Mouse (Mus musculus): Measurements from ENCODE around the gene Myo15. TPM values are rescaled to one million over a fixed set of nuclear protein-coding genes. Genes with fewer than 3 reads are reported as not detected.

The Myo15 gene
- polyA plus RNA-seq, 1 experiment from 2014 or later, result 0.24 TPM

DNA sequence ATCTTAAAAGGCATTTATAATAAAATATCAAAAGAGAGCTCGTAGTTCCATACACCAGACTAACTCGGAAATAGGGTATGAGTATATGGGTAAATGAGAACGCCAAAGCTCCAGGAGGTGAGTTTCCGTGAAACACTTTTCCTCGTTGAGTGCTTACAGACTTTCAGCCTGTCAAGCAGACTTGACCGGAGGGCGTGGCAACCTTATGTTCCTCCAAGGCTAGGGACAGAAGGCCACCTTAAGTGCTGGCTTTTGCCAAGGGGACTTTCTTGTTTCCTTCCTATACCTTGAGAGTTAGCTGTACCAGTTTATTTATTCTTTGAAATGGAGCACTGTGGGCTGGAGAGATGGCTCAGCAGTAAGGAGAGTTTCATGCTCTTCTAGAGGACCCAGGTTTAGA is 29.0 kb upstream of the Myo15 start:
- H3K36me3 ChIP-seq (ENCODE audit: control insufficient read depth, insufficient read depth, low read length), result peaks cover 80% of the 10 kb centered on the region
- H3K4me2 ChIP-seq (ENCODE audit: low read depth, low read length), result no peak overlapping the region
- 56% methylated on average over 7 of the region's 7 CpGs for WGBS
- H3K4me3 ChIP-seq (ENCODE audit: low read depth, low read length), result no peak overlapping the region
- H3K9ac ChIP-seq (ENCODE audit: low read depth, low read length), result no peak overlapping the region
- ATAC-seq (ENCODE audit: low read depth) (no peak), DNase-seq (ENCODE audit: low spot score) (no peak)
- no peaks in the 10 kb centered on the region for H3K27me3 ChIP-seq (replicated peaks; ENCODE audit: control insufficient read depth, insufficient read depth, low read length)
- no peaks in the 10 kb centered on the region for H3K9me3 ChIP-seq (ENCODE audit: control insufficient read depth, low read length)
- H3K27ac ChIP-seq (replicated peaks; ENCODE audit: low read depth, low read length), result no peak overlapping the region
- no peaks in the 10 kb centered on the region for H3K4me1 ChIP-seq (ENCODE audit: control insufficient read depth, insufficient read depth, low read length)

DNA sequence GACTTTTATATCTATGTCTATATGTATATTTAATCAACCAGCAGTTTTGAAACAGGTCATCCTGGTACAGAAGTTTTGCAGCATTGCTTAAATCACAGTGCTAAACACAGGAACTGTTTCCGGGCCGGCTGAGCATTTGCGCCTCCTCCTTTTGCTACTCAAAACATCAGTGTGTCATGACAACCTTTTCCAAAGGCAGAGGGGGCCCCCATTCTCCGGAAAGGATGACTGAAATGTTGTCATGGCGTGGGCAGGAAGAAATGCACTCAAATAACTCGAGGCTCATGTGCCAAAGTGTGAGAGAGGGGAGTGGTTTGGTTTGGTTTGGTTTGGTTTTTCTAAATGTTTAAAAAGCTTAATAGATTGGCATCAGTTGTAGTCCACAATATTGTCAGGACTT is 26.2 kb upstream of the Myo15 start:
- DNase-seq (ENCODE audit: low spot score) (no peak), ATAC-seq (ENCODE audit: low read depth) (no peak)
- H3K4me3 ChIP-seq (ENCODE audit: low read depth, low read length), result no peak overlapping the region
- 87% methylated on average over 6 of the region's 6 CpGs for WGBS
- H3K9ac ChIP-seq (ENCODE audit: low read depth, low read length), result no peak overlapping the region
- no peaks in the 10 kb centered on the region for H3K9me3 ChIP-seq (ENCODE audit: control insufficient read depth, low read length)
- H3K27ac ChIP-seq (replicated peaks; ENCODE audit: low read depth, low read length), result no peak overlapping the region
- no peaks in the 10 kb centered on the region for H3K27me3 ChIP-seq (replicated peaks; ENCODE audit: control insufficient read depth, insufficient read depth, low read length)
- peaks cover 53% of the 10 kb centered on the region for H3K36me3 ChIP-seq (ENCODE audit: control insufficient read depth, insufficient read depth, low read length)
- H3K4me2 ChIP-seq (ENCODE audit: low read depth, low read length), result no peak overlapping the region
- H3K4me1 ChIP-seq (ENCODE audit: control insufficient read depth, insufficient read depth, low read length), result no peaks in the 10 kb centered on the region

DNA sequence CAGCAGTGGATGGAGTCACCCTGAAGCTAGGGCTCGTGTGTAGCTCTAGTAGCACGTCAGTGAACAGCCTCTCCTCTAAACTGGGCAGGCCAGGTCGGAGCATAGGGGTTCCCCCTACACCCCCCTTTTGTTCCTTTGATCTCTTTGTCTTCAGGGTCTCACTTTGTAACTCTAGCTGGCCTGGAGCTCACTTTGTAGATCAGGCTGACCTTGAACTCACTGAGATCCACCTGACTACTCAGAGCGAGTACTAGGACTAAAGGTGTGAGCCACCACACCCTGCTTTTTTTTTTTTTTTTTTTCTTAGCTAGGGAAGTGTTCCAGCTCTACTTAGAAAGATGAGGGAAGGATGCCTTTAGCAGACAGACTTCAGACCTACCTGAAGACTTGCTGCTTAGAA is 25.1 kb upstream of the Myo15 start:
- H3K9me3 ChIP-seq (ENCODE audit: control insufficient read depth, low read length), result no peaks in the 10 kb centered on the region
- H3K27me3 ChIP-seq (replicated peaks; ENCODE audit: control insufficient read depth, insufficient read depth, low read length), result no peaks in the 10 kb centered on the region
- no peak for ATAC-seq (ENCODE audit: low read depth)
- H3K27ac ChIP-seq (replicated peaks; ENCODE audit: low read depth, low read length), result no peak overlapping the region
- H3K4me1 ChIP-seq (ENCODE audit: control insufficient read depth, insufficient read depth, low read length), result no peaks in the 10 kb centered on the region
- no peak for DNase-seq (ENCODE audit: low spot score)
- 81% methylated on average over 4 of the region's 4 CpGs for WGBS
- H3K4me2 ChIP-seq (ENCODE audit: low read depth, low read length), result no peak overlapping the region
- peaks cover 42% of the 10 kb centered on the region for H3K36me3 ChIP-seq (ENCODE audit: control insufficient read depth, insufficient read depth, low read length)
- no peak overlapping the region for H3K4me3 ChIP-seq (ENCODE audit: low read depth, low read length)
- H3K9ac ChIP-seq (ENCODE audit: low read depth, low read length), result no peak overlapping the region

DNA sequence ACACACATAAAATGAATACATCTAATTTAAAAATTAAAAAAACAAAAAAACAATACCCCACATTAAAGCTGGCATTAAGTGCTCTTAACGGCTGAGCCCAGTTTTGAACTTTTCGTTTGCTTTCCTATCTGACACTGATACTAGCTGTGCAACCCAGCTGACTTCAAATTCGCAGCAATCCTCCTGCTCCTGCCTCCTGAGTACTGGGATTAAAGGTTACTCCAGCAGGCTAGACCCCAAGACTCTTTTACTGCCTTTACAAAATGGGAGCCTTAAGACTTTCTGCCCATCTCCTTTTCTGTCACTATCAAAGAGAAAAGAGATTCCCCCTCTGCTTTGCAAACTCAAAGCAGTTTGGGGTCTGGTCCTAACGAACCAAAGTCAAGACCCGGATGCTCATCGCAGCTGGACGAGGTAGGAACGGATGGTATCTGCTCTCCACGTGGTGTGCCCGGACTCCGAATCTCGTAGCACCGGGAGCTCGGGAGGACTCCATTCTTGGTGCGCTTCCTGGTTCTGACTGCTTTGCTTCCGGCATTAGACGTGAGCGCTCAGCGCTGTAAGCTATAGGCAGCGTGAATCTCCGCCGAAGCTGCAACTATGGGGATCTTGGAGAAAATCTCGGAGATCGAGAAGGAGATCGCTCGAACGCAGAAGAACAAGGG is 14.9 kb upstream of the Myo15 start, which contains the start of gene Drg2:
Gene Drg2, plus strand, starts transcription at position 512 of the 665 bp plus-strand sequence.
- DNase-seq (ENCODE audit: low spot score) (peak; percentile 94), ATAC-seq (ENCODE audit: low read depth) (peak; percentile 97)
- Histone ChIP-seq H3K27me3 (replicated peaks; ENCODE audit: control insufficient read depth, insufficient read depth, low read length) (no peaks in the 10 kb centered on the region), H3K4me3 (ENCODE audit: low read depth, low read length) (peak within 1 kb of the TSS; percentile 62), H3K4me2 (ENCODE audit: low read depth, low read length) (peak within 1 kb of the TSS; percentile 62), H3K36me3 (ENCODE audit: control insufficient read depth, insufficient read depth, low read length) (peaks cover 33% of the 10 kb centered on the region), H3K9ac (ENCODE audit: low read depth, low read length) (peak within 1 kb of the TSS; percentile 80), H3K4me1 (ENCODE audit: control insufficient read depth, insufficient read depth, low read length) (peaks cover 4% of the 10 kb centered on the region), H3K9me3 (ENCODE audit: control insufficient read depth, low read length) (no peaks in the 10 kb centered on the region), H3K27ac (replicated peaks; ENCODE audit: low read depth, low read length) (peak within 1 kb of the TSS; percentile 50; the same call in 1 of the 2 replicates)
- 5% methylated on average over 27 of the region's 27 CpGs for WGBS

DNA sequence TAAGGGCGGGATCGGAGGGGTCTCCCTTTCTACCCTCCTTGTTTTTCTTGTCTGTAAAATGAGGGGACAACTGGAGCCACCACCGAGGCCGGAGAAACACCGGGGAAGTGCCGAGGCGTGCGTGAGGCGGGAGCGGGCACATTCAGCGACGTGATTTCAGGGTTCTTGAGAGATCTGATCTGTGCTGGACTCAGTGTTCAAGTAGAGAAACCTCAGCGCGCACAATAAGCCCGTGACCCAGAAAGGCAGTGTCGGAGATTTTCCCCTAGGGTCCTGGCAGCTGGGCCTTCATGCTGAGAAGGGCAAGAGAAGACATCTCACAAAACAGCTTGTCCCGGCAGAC is 14.4 kb upstream of the Myo15 start:
- ATAC-seq (ENCODE audit: low read depth), result peak; percentile 5; the same call in 1 of the 2 replicates

DNA sequence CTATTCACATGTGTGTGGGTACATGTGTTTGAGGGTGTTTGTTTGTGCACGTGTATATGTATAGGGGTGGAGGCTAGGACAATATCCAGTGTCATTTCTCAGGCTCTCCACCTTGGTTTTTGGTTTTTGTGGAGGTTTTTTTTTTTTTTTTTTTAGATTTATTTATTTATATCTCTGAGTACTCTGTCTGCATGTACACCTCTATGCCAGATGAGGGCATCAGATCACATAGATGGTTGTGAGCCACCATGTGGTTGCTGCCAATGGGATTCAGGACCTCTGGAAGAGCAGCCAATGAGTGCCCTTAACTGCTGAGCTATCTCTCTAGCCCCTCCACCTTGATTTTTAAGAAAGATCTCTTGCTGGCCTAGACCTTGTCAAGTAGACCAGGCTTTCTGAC is 11.2 kb upstream of the Myo15 start:
- H3K36me3 ChIP-seq (ENCODE audit: control insufficient read depth, insufficient read depth, low read length), result peaks cover 71% of the 10 kb centered on the region
- H3K27ac ChIP-seq (replicated peaks; ENCODE audit: low read depth, low read length), result no peak overlapping the region
- H3K27me3 ChIP-seq (replicated peaks; ENCODE audit: control insufficient read depth, insufficient read depth, low read length), result no peaks in the 10 kb centered on the region
- no peak overlapping the region for H3K9ac ChIP-seq (ENCODE audit: low read depth, low read length)
- peaks cover 4% of the 10 kb centered on the region for H3K4me1 ChIP-seq (ENCODE audit: control insufficient read depth, insufficient read depth, low read length)
- no peak overlapping the region for H3K4me2 ChIP-seq (ENCODE audit: low read depth, low read length)
- no peaks in the 10 kb centered on the region for H3K9me3 ChIP-seq (ENCODE audit: control insufficient read depth, low read length)
- 90% methylated on average over 1 of the region's 1 CpGs for WGBS
- ATAC-seq (ENCODE audit: low read depth), result no peak
- DNase-seq (ENCODE audit: low spot score), result peak; percentile 14
- H3K4me3 ChIP-seq (ENCODE audit: low read depth, low read length), result no peak overlapping the region

More for the DNA sequence above, 14.4 kb upstream of the Myo15 start:
- Histone ChIP-seq H3K4me3 (ENCODE audit: low read depth, low read length) (peak overlapping the region; percentile 62), H3K9me3 (ENCODE audit: control insufficient read depth, low read length) (no peaks in the 10 kb centered on the region), H3K9ac (ENCODE audit: low read depth, low read length) (peak overlapping the region; percentile 80), H3K4me1 (ENCODE audit: control insufficient read depth, insufficient read depth, low read length) (peaks cover 4% of the 10 kb centered on the region), H3K36me3 (ENCODE audit: control insufficient read depth, insufficient read depth, low read length) (peaks cover 38% of the 10 kb centered on the region), H3K4me2 (ENCODE audit: low read depth, low read length) (peak overlapping the region; percentile 62), H3K27me3 (replicated peaks; ENCODE audit: control insufficient read depth, insufficient read depth, low read length) (no peaks in the 10 kb centered on the region), H3K27ac (replicated peaks; ENCODE audit: low read depth, low read length) (peak overlapping the region; percentile 50; the same call in 1 of the 2 replicates)
- under 1% methylated on average over 17 of the region's 17 CpGs for WGBS
- DNase-seq (ENCODE audit: low spot score), result no peak

DNA sequence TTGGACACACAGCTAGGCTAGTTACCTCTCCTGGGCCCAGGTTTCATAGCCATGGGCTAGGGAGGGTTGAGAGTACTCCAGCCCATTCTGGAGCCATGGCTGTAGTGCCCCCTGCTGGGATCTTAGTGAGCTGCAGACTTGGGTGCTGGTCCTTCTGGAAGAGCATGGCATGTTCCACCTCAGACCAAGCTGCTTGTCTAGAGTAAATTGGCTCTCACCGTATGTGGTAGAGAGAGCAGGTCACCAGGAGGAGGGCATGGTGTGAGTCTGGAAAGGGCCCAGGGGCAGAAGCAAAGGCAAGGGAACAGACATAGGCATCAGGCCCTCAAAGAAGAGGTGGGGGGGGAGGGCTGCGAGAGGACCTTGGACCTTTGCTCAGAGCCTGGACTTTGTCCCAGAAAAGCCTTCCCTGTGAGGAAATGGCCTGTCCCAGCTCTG is 3.2 kb upstream of the Myo15 start:
- WGBS, result 98% methylated on average over 2 of the region's 2 CpGs
- H3K27me3 ChIP-seq (replicated peaks; ENCODE audit: control insufficient read depth, insufficient read depth, low read length), result no peaks in the 10 kb centered on the region
- H3K27ac ChIP-seq (replicated peaks; ENCODE audit: low read depth, low read length), result no peak overlapping the region
- no peaks in the 10 kb centered on the region for H3K9me3 ChIP-seq (ENCODE audit: control insufficient read depth, low read length)
- H3K4me2 ChIP-seq (ENCODE audit: low read depth, low read length), result no peak overlapping the region
- DNase-seq (ENCODE audit: low spot score) (no peak), ATAC-seq (ENCODE audit: low read depth) (no peak)
- H3K36me3 ChIP-seq (ENCODE audit: control insufficient read depth, insufficient read depth, low read length), result peaks cover 83% of the 10 kb centered on the region
- no peak overlapping the region for H3K4me3 ChIP-seq (ENCODE audit: low read depth, low read length)
- H3K4me1 ChIP-seq (ENCODE audit: control insufficient read depth, insufficient read depth, low read length), result no peaks in the 10 kb centered on the region
- H3K9ac ChIP-seq (ENCODE audit: low read depth, low read length), result no peak overlapping the region

DNA sequence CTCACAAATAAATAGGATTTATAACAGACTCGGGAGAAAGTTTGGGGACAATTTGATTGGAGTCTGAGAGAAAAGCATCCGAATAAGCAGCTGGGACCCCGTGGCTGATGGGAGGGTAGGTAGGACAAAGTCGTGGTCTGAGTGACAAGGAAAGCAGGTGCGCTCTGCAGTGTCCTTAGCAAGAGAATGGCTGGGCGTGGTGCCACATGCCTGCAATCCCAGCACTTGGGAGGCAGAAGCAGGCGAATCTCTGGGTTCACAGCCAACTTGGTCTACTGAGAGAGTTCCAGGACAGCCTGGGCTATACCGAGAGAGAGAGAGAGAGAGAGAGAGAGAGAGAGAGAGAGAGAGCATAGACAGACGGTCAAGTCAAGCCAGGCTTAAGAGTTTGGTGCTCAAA is 1.6 kb downstream of the Myo15 start:
- no peak for ATAC-seq (ENCODE audit: low read depth)
- 80% methylated on average over 9 of the region's 9 CpGs for WGBS
- H3K9ac ChIP-seq (ENCODE audit: low read depth, low read length), result no peak overlapping the region
- H3K4me3 ChIP-seq (ENCODE audit: low read depth, low read length), result no peak overlapping the region
- no peaks in the 10 kb centered on the region for H3K9me3 ChIP-seq (ENCODE audit: control insufficient read depth, low read length)
- no peak overlapping the region for H3K4me2 ChIP-seq (ENCODE audit: low read depth, low read length)
- H3K27ac ChIP-seq (replicated peaks; ENCODE audit: low read depth, low read length), result no peak overlapping the region
- H3K36me3 ChIP-seq (ENCODE audit: control insufficient read depth, insufficient read depth, low read length), result peaks cover 35% of the 10 kb centered on the region
- no peaks in the 10 kb centered on the region for H3K4me1 ChIP-seq (ENCODE audit: control insufficient read depth, insufficient read depth, low read length)
- no peaks in the 10 kb centered on the region for H3K27me3 ChIP-seq (replicated peaks; ENCODE audit: control insufficient read depth, insufficient read depth, low read length)
- no peak for DNase-seq (ENCODE audit: low spot score)

DNA sequence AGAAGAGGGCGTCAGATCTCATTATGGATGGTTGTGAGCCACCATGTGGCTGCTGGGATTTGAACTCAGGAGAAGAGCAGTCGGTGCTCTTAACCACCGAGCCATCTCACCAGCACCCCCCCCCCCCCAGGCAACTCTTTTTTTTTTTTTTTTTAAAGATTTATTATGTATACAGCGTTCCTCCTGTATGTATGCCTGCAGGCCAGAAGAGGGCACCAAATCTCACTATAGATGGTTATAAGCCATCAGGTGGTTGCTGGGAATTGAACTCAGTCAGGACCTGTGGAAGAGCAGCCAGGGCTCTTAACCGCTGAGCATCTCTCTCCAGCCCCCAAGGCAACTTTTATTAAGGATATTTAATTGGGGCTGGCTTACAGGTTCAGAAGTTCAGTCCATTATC is 5.4 kb downstream of the Myo15 start:
- H3K9ac ChIP-seq (ENCODE audit: low read depth, low read length), result no peak overlapping the region
- H3K27ac ChIP-seq (replicated peaks; ENCODE audit: low read depth, low read length), result no peak overlapping the region
- no peak overlapping the region for H3K4me2 ChIP-seq (ENCODE audit: low read depth, low read length)
- no peaks in the 10 kb centered on the region for H3K4me1 ChIP-seq (ENCODE audit: control insufficient read depth, insufficient read depth, low read length)
- no peaks in the 10 kb centered on the region for H3K27me3 ChIP-seq (replicated peaks; ENCODE audit: control insufficient read depth, insufficient read depth, low read length)
- peaks cover 3% of the 10 kb centered on the region; the same call in 1 of the 2 replicates for H3K36me3 ChIP-seq (ENCODE audit: control insufficient read depth, insufficient read depth, low read length)
- H3K4me3 ChIP-seq (ENCODE audit: low read depth, low read length), result no peak overlapping the region
- ATAC-seq (ENCODE audit: low read depth), result no peak
- 81% methylated on average over 5 of the region's 5 CpGs for WGBS
- no peak for DNase-seq (ENCODE audit: low spot score)
- no peaks in the 10 kb centered on the region for H3K9me3 ChIP-seq (ENCODE audit: control insufficient read depth, low read length)

All from embryonic facial prominence, embryonic 14.5 days (tissue).